Mouse (Mus musculus) left cerebral cortex, postnatal 25 days (tissue): ENCODE data around the gene Sp1. TPM values are rescaled to one million over a fixed set of nuclear protein-coding genes. Genes with fewer than 3 reads are reported as not detected.
A peak's percentile ranks its signal among the peaks of the same experiment; 100 is the strongest.

Source experiments
- DNase-seq, 2 experiments: peaks; one replicate each; pipeline ENCODE4 v3.0.0; 2022; ENCODE audit warnings: low spot score in 2 of 2, mixed read lengths in 1 of 2
- intact Hi-C: fragments of 180-260 bp; cut with DNase I; formaldehyde crosslinking; loops from one replicate; pipeline ENCODE4 v1.15.1; 2025
- total RNA-seq, 2 experiments: library from RNA; stranded (reverse); gene quantifications; 2 replicates each; pipeline ENCODE4 v1.2.3; 2021

Sp1 gene
- total RNA-seq, 2 experiments from 2014 or later: 24.3 to 27.0 TPM

DNA sequence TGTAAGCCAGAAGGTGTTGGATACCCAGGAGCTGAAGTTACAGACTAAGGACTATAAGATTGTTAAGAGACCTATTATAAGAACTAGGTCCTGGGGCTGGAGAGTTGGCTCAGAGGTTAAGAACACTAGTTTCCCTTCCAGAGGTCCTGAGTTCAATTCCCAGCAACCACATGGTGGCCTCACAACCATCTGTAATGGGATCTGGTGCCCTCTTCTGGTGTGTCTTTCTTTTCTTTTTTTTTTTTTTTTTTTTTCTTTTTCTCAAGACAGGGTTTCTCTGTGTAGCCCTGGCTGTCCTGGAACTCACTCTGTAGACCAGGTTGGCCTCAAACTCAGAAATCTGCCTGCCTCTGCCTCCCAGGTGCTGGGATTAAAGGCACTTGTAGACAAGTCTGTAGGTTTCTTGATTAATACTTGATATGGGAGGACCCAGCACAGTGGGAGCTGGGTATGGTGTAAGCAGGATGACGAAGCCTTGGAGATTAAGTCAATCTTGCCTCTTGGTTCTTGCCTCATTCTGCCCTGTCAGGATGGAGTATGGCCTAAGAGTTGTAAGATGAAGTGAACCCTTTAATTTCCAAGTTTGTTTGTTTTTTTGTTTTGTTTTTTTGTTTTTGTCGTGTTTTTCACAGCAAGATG, 17.8 kb downstream of the Sp1 start:
- intact Hi-C loops: no loop called here
- DNase-seq: no peak

DNA sequence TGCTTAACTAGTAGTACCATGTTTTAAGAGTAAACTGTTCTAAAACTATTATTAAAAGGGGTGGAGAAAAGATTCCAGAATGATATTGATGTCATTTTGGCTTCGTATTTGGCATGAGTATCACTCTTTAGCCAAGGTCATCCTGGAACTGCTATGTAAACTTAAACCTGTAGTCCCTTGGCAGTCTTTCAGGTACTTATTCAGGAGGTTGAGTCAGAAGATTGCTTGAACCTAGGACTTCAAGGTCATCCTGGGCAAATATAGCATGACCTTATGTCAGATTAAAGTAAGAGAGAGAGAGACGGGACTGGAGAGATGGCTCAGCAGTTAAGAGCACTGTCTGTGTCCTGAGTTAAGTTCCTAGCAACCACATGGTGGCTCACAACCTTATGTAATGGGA, 18.7 kb downstream of the Sp1 start:
- no peak for DNase-seq
- intact Hi-C loops: no loop called here

DNA sequence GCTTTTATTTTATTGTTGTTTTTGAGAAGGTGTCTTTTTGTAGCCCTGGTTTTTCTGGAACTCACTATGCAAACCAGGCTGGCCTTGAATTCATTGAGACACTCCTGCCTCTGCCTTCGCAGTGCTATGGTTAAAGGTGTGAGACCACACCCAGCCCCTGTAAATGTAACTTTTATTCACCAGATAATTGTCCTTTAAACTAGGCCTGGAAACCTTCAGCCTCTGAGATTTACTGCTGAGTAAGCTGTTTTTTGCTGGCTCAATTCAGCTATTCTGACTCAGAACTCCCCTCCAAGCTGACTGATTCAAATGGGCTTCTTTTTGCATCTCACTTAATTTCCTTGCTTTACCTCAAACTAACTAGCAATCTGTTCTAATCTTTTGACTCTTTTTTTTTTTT, 21.0 kb downstream of the Sp1 start:
- DNase-seq: no peak
- intact Hi-C loops: no loop called here

DNA sequence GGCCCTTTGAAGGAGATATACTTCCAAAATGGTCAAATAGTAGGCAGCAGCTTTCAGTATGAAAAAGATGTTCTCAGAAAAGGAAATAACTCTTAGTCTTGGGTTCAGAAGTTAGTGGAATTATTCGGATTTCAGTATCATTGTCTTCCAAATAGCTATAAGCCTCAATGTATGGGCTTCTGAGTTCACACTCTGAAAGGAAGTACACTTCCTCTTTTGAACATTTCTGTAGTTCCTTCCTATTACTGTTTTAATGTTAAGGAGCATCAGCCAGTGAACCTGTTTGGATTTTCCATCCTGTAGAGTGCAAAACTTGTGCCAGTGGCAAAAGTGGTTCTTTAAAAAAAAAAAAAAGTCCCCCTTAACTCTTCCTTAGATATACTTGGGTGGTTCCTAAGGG, 26.1 kb downstream of the Sp1 start:
- intact Hi-C loops: no loop called here
- DNase-seq: no peak

DNA sequence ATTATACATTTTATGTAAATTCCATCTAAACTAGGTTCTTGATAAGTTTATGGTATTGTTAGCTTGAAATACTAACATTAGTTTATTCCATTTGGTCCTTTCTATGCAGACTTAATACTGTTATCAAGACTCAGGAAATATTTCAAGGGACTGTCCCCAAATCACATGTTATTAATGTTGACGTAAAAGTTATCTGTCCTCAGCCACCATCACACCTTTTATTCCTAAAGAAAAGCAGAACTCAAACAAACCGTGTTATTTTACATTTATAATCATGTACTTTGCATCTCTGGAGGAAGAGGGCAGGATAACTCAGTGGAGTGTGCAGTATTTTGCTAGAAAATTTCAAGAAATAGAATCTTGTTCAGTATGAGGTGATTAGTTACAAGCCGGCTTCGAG, 27.2 kb downstream of the Sp1 start:
- no peak for DNase-seq
- intact Hi-C loops: no loop called here

DNA sequence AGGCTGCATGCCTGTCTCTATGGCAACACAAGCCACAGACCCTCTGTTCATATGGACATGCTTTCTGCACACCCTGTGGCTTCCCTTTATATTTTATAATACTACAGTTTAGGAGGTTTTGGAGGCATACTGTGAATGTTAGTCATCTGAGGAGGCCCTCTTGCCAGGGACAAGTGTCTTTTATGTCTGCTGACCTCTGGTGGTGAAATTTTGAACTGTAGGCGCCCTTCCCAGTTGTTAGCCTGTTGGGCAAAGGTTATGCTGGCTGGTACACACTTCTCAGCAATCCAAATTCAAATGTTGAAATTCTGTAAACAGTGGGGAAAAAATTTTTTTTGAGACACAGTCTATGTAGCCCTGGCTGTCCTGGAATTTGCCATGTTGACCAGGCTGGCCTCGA, 36.5 kb downstream of the Sp1 start:
- intact Hi-C loops: no loop called here
- DNase-seq: peak; percentile 77 to 85

DNA sequence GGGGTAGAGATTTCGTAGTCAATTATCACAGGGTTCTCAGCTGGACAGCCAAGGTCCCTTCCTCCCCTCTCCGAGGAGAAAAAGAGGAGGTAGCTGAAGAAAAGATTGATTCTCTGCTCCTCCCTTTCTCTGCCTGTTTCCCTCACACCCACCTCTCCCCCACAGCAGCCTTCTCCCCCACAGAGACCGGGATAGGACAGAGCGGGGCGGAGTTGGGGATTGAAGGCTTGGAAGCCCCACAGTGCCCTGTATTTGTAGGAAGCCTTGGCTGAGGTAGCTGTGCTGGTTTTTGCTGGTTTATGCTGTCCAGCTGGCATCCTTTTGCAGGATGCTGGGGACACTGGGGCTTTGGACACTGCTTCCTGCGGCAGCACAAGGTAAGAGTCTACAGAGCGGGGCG, 39.2 kb downstream of the Sp1 start, which contains the start of gene Amhr2:
Amhr2 (plus strand) TSS at position 222 of the 400 bp plus-strand sequence.
- no peak for DNase-seq
- intact Hi-C loops: loop anchor here (2.0 kb wide), 1 partner anchor 64 kb away; no protein-coding TSS in a partner anchor

DNA sequence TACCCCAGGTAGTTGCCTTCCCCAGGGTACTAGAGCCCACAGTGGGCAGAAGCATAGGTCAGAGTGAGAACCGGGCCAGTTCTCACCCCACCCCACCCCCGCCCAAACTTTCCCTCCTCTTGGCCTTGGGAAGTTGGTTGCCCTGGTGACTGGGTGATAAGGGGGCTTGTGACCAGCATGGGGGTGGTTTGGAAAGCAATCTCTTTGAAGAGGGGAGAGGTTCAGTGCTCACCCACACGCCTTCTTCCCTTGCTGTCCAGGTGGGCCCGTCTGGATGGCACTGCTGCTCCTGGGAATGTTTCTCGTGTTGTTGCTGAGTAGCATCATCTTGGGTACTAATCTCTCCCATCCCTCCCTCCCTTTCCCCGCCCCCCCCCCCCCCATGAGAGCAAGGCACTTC, 40.5 kb downstream of the Sp1 start:
- no peak for DNase-seq
- intact Hi-C loops: no loop called here

DNA sequence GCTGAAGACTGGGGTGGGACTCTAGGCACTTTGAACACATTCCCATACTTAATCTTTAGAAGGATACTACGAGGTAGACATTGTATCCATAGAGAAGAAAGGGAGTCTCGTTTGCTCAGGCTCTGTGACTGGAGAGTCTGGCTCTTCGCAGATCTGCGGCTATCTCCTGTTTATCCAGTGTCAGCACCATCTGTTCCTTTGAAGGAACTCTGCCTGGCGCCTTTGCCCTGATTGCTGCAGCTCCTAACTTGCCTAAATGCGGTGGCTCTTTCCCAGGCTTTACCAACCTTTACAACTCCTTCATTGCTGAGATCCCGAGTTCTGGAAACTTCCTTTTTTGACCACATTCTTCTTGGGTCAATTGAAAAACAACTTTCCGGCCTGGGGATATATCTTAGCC, 43.4 kb downstream of the Sp1 start:
- no peak for DNase-seq
- intact Hi-C loops: no loop called here

DNA sequence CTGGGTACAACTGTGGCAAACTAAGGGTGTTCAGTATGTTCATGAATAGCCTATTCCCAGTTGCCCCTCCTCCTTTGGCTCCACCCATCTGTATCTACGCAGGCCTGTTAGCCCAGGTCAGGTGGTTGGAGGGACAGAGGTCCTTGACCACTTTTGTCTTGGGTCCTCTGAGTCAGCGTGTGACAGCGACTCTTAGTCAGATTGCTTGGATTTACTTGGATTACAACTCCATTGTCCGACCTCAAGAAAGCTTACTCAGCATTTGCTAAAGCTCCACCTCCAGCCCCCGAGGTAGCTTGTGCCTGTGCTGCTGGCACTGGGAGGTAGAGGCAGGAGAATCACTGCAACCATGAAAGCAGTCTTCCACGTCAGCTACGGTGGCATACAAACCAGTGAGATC, 45.0 kb downstream of the Sp1 start:
- no peak for DNase-seq
- intact Hi-C loops: no loop called here

DNA sequence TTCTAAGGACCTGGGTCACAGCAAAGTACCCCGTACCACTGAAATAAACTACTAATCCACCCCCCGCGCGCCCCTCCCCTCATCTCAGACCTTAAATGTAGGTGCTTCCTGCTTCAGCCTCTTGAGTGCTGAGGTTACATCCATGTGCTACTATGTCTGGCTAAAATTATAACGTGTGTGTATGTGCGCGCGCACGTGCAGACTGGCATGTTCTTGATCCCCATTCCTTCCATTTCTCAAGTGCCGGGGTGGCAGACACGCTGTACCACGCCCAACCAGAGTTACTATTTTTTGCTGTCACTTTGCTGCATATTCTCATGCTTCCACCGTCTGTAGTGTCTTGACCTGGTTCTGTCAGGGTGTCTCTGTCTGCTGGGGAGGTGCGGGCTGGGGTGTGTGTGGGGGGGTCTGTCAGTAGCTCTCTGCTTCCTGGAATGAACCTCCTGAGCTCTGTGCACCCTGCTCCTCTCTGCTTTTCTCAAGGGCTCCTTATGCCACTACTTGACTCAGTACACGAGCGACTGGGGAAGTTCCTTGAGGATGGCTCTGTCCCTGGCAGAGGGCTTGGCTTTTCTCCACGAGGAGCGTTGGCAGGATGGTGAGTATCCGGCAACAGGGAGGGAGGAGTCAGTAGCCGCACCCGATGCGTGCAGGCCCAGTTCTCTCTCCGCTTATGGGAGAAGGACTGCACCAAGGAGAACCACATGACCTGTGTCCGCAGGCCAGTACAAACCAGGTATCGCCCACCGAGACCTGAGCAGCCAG, 45.9 kb downstream of the Sp1 start:
- DNase-seq: peak in 1 of 2 experiments; percentile 15

DNA sequence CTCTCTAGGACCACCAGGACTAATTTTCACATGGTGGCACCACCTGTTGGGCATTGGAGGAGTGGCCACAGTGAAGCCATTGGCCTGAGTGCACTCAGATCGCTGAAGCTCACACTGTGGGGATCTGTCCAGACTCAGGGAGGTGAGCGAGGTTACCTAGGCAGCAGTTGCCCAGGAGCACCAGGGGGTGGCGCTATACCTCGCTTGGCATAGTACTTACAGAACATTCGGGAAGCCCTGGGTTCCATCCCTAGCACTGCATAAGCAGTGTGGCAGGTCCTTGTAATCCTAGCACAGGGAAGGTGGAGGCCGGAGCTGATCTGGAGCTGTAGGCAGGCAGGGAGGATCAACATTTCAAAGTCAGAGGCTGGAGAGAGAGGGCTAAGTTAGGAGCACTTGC, 50.0 kb downstream of the Sp1 start:
- DNase-seq: no peak
- intact Hi-C loops: no loop called here

More for the DNA sequence above, 45.9 kb downstream of the Sp1 start:
- intact Hi-C loops: no loop called here

DNA sequence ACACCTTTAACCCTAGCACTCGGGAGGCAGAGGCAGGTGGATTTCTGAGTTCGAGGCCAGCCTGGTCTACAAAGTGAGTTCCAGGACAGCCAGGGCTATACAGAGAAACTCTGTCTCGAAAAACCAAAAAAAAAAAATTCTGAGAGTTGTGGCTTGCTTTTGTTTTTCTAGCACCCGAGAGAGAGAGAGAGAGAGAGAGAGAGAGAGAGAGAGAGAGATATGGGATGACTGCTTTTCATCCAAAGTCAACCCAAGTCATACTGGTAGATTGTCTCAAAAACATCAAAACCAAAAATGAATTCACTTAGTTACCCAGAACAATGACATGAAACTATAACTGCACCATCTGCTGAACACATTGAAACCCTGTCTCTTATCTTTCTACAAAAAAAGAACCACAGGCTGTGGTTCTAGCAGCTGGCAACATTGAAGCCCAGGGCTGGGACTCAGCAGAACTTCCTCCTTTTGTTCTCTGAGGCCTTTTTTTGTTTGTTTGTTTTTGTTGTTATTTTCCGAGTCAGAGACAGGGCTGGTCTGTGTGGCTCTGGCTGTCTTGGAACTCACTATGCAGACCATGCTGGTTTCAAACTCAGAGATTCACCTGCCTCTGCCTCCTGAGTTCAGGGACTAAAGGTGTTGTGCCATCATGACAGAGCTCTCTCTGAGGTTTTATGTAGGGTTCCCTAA, 52.2 kb downstream of the Sp1 start:
- DNase-seq: no peak
- intact Hi-C loops: no loop called here

DNA sequence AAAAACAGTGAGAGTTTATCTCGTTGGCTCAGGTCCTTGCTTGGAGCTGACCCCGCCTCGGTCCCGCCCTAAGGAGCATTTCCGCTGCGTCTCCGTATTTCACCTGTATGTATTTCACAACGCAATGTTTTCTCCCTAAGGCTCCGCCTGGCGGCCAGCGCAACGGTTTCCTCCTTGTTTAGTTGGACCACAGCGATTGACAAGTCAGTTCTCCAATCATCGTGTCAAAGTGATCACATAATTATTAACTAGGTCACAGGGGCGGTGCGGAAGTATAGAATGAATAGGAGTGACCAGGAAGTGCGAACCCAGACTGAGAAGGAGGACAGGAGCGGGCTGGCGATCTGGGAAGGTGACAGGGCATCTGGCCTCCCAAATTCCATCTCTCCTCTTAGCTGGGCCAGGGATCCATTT, 53.0 kb downstream of the Sp1 start, which contains the start of gene Prr13:
Prr13 (plus strand) TSS at position 125 of the 414 bp plus-strand sequence.
- intact Hi-C loops: no loop called here
- peak; percentile 92 to 95 for DNase-seq

DNA sequence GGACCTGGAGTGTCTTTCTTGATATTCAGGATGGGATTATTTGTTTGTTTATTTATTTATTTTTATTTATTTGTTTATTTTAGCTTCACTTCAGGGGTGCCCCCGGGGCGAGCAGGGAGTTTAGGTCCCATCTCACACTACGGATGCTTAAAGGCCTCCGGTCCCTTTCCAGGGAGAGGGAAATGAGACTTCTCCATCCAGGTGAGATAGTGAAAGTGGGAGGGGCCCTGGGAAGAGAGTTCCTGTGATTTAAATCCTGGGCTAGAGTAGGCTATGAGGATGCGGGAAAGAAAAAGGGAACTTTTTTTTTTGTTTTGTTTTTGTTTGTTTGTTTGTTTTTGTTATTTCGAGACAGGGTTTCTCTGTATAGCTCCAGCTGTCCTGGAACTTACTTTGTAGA, 53.4 kb downstream of the Sp1 start:
- intact Hi-C loops: no loop called here
- no peak for DNase-seq

DNA sequence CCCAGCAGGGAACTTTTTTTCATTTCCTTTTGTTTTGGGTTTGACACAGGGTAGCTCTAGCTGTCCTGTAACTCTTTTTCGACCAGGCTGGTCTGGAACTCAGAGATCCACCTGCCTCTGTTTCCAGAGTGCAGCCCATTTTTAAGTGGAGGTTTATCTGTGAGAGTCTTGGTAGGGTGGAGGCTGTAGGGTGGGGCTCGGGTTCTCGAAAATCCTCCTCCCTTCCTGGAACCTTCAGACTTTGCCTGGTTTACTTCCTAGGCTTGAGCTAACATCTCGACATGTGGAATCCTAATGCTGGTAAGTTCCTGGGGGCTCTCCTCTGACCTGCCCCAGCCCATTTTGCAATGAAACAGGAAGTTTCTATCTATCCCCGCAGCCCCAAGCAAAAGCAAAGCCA, 53.9 kb downstream of the Sp1 start:
- no peak for DNase-seq
- intact Hi-C loops: no loop called here

DNA sequence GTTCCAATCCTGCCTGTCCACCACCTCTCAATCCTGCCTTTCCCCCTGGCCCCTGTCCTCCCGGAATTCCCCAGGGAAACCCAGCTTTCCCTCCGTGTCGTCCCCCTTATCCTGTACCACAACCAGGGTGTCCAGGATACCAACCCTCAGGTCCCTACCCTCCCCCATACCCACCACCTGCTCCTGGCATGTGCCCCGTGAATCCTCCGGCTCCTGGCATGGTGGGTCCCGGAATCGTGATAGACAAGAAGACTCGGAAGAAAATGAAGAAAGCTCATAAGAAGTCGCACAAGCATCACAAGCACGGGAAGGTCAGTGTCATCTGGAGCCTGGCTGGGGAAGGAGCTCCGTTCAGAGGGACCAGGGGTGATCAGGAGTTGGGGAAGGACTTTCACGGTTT, 54.5 kb downstream of the Sp1 start:
- intact Hi-C loops: no loop called here

DNA sequence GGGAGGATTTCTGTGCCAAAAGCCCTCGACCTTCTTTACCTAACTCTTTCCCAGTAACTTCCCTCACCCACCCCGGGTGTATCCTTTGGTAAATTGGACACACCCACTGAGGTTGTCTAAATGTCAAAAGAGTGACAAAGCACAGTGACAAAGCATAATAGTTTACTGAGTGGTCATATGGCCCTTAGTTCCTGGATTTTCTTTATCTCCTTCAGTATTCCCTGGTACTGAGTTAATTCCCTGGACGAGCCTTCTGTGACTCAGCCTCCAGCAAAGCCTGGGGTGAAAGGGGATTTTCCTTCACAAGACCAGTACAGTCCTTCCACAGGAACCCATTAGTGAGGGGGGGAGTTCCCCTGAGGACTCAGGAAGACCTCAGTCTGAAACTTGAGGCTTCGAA, 55.0 kb downstream of the Sp1 start:
- DNase-seq: no peak
- intact Hi-C loops: no loop called here

More for the DNA sequence above, 54.5 kb downstream of the Sp1 start:
- no peak for DNase-seq

DNA sequence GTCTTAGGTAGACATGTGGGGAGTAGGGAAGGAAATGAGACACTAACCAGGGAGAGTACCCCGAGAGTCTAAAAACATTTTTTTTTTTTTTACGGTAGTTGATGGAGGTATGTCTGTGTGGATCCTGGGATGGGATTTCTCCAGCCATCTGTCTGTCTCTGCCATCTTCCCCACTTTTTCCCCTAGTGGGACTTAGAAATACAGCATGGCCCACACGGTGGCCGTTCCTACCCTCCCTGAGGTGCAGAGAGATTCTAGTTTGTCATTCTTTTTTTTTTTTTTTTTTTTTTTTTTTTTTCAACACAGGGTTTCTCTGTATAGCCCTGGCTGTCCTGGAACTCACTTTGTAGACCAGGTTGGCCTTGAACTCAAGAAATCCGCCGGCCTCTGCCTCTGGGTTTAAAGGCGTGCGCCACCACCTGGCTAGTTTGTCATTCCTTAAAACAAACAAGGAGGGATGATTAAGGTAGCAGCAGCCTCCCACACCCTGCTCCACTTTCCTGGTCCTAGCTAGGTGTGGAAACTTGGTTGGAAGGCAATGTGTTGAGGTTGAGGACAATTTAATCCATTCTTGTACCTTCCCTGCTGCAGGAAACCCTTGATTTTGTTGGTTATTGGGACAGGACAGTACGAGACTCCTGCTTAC, 55.6 kb downstream of the Sp1 start:
- DNase-seq: no peak
- intact Hi-C loops: no loop called here

DNA sequence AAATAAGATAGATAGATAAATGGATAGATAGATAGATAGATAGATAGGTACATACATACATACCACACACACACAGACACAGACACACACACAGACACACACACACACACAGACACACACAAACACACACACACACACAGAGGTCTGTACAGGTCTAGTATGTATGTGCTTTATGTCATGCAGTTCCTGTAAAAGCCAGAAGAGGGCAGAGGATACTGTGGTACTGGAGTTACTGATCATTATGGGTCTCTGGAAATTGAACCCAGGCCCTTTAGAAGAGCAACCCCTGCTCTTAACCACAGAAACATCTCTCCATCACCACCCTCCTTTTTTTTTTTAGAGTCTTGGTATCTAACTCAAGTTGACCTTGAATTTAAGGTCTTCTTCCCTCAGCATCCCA, 57.7 kb downstream of the Sp1 start:
- no peak for DNase-seq
- intact Hi-C loops: no loop called here
